18 mouse cellular contexts compared by ENCODE assay signal in the genomic region with DNA sequence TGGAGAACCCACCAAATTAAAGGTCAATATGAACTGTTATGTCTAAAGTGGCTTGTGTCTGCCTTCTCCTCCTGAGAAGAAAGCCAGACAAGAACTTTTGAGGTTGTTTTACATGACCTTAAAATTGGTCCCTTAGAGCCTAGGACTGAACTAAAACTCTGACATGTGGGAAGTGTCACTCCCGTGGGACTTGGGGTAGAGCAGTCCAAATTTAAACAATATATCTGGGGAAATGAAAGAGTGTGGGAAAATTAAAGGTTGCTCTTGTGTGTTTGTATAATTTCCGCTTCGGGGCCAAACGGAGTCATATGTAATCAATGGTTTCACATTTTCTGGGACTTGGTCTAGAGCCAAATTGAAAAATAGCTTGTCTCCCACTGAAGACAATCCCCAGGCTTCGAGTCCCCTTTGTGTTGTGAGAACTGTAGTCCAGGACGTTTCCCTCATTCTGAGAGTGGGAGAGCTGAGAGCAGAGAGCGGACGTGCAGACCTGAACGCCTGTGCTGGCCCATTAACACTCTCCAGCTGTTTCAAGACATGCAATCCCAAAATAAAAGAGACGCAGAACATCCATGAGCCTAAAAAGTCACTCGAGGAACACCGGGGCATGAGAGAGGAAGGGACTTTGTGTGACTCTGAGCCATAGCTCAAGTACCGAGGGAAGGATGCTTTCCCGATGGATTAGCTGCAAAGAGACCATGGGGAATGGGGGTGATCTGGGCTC. TPM values are rescaled to one million over a fixed set of nuclear protein-coding genes. Genes with fewer than 3 reads are reported as not detected.
DNase-seq lines count a peak whose midpoint lies in the region; ATAC-seq lines count a peak whose summit lies in the region.
"Had no signal": no experiment of that assay in that cellular context is flagged by ENCODE, and none has a peak within 500 bp of the region (broad histone marks: within the 10 kb centered on the region; RNA-seq: fewer than 3 reads in every experiment).

No protein-coding gene starts in this region.

- no peak overlapping the region for H3K4me2 ChIP-seq in kidney, embryonic 16.5 days (replicated peaks; ENCODE audit: low read depth, low read length)
- no peak overlapping the region for H3K4me2 ChIP-seq in embryonic facial prominence, embryonic 12.5 days (replicated peaks)
- H3K4me2 ChIP-seq: forebrain, embryonic 12.5 days; liver, embryonic 12.5 days had no signal

- H3K4me1 ChIP-seq in kidney, embryonic 16.5 days (ENCODE audit: insufficient read depth, low read length) = no peaks in the 10 kb centered on the region
- H3K4me1 ChIP-seq in embryonic facial prominence, embryonic 12.5 days = 0 out of 2 replicates have a peak, but pooled peaks cover 2% of the 10 kb centered on the region
- H3K4me1 ChIP-seq: forebrain, embryonic 12.5 days; liver, embryonic 12.5 days had no signal

- peak; percentile 50 to 67 for DNase-seq in heart, adult 9 months (ENCODE audit: low spot score in 2 of 2)
- DNase-seq in heart, adult 8-10 months (ENCODE audit: low spot score) = no peak
- DNase-seq in kidney, postnatal 4 days = no peak
- DNase-seq in skeletal muscle tissue, adult 2 months (ENCODE audit: low read depth, low spot score) = peak; percentile 30
- no peak for DNase-seq in left cerebral cortex, postnatal 4 days
- DNase-seq in left cerebral cortex, postnatal 14 days (ENCODE audit: low spot score in 2 of 2) = no peak
- DNase-seq: adrenal gland, postnatal 14 days; cerebellum, adult 2 months; kidney, adult 11 months; layer of hippocampus, postnatal 36 days; thymus, postnatal 25 days had no signal

- ATAC-seq in kidney, embryonic 16.5 days (ENCODE audit: low FRiP score, low TSS enrichment) = peak; percentile 79; the same call in 1 of the 2 replicates
- no peak for ATAC-seq in embryonic facial prominence, embryonic 12.5 days (ENCODE audit: insufficient number of reproducible peaks, insufficient read depth, low FRiP score, low TSS enrichment)
- ATAC-seq: activated CD4-positive, CD25-positive, alpha-beta regulatory T cell, adult 4 months; liver, embryonic 12.5 days; Patski had no signal

- H3K9ac ChIP-seq in kidney, embryonic 16.5 days (replicated peaks; ENCODE audit: low read length) = no peak overlapping the region
- H3K9ac ChIP-seq in embryonic facial prominence, embryonic 12.5 days = no peak overlapping the region
- H3K9ac ChIP-seq: forebrain, embryonic 12.5 days; liver, embryonic 12.5 days had no signal

- 49% methylated on average over 14 of the region's 14 CpGs for WGBS in kidney, embryonic 16.5 days
- 62% methylated on average over 14 of the region's 14 CpGs for WGBS in embryonic facial prominence, embryonic 12.5 days

- no peak overlapping the region for H3K4me3 ChIP-seq in kidney, embryonic 16.5 days (ENCODE audit: low read length)
- H3K4me3 ChIP-seq in embryonic facial prominence, embryonic 12.5 days = no peak overlapping the region
- H3K4me3 ChIP-seq: forebrain, embryonic 12.5 days; liver, embryonic 12.5 days had no signal

- intact Hi-C loops in left cerebral cortex, postnatal 4 days (cut with DNase I) = no loop called here
- intact Hi-C loops in left cerebral cortex, postnatal 14 days (cut with DNase I) = no loop called here

- peak overlapping the region; percentile 63 for H3K27ac ChIP-seq in kidney, embryonic 16.5 days (ENCODE audit: low read length)
- H3K27ac ChIP-seq in embryonic facial prominence, embryonic 12.5 days = peak overlapping the region; percentile 13; the same call in 1 of the 2 replicates
- H3K27ac ChIP-seq: forebrain, embryonic 12.5 days; liver, embryonic 12.5 days had no signal

- H3K27me3 ChIP-seq in kidney, embryonic 16.5 days (ENCODE audit: insufficient read depth, low read length) = no peaks in the 10 kb centered on the region
- no peaks in the 10 kb centered on the region for H3K27me3 ChIP-seq in embryonic facial prominence, embryonic 12.5 days
- H3K27me3 ChIP-seq: forebrain, embryonic 12.5 days; liver, embryonic 12.5 days had no signal

- no peaks in the 10 kb centered on the region for H3K9me3 ChIP-seq in kidney, embryonic 16.5 days (ENCODE audit: low read length)
- no peaks in the 10 kb centered on the region for H3K9me3 ChIP-seq in embryonic facial prominence, embryonic 12.5 days
- H3K9me3 ChIP-seq: forebrain, embryonic 12.5 days; liver, embryonic 12.5 days had no signal

- no peaks in the 10 kb centered on the region for H3K36me3 ChIP-seq in kidney, embryonic 16.5 days (ENCODE audit: insufficient read depth, low read length)
- H3K36me3 ChIP-seq in embryonic facial prominence, embryonic 12.5 days = no peaks in the 10 kb centered on the region
- H3K36me3 ChIP-seq: forebrain, embryonic 12.5 days; liver, embryonic 12.5 days had no signal

RNA-seq across cellular contexts. Expression of gene Cmas, which starts 23.8 kb away (rescaled TPM):
- total RNA-seq in heart, adult 8-10 months (2022) = 10 to 100 TPM; 32.7 to 38.9 (median 36.0) TPM
- 67.2 and 72.8 TPM in 2 replicates for polyA plus RNA-seq in kidney, embryonic 16.5 days (2015; fragmentation: Nextera tagmentation; extraction: Ambion mirVana)
- 92.4 and 96.0 TPM in 2 replicates for polyA plus RNA-seq in embryonic facial prominence, embryonic 12.5 days (2016; fragmentation: Nextera tagmentation; extraction: Ambion mirVana)
- 100 to 1,000 TPM; 135 to 148 TPM for total RNA-seq in left cerebral cortex, postnatal 4 days (2021)
- 100 to 1,000 TPM; 127 TPM for total RNA-seq in left cerebral cortex, postnatal 14 days (2021)

RNA-seq across cellular contexts. Expression of gene Abcc9, which starts 30.6 kb away (rescaled TPM):
- total RNA-seq in heart, adult 8-10 months (2022) = 100 to 1,000 TPM; 229 to 268 (median 246) TPM
- polyA plus RNA-seq in kidney, embryonic 16.5 days (2015; fragmentation: Nextera tagmentation; extraction: Ambion mirVana) = 6.3 and 7.3 TPM in 2 replicates
- 1.7 and 1.9 TPM in 2 replicates for polyA plus RNA-seq in embryonic facial prominence, embryonic 12.5 days (2016; fragmentation: Nextera tagmentation; extraction: Ambion mirVana)
- total RNA-seq in left cerebral cortex, postnatal 4 days (2021) = 1 to 10 TPM; 7.3 to 8.5 TPM
- total RNA-seq in left cerebral cortex, postnatal 14 days (2021) = 1 to 10 TPM; 6.8 to 9.3 TPM
- total RNA-seq: common myeloid progenitor, adult 5-6 weeks had no signal
- polyA plus RNA-seq: activated CD4-positive, CD25-positive, alpha-beta regulatory T cell, adult 4 months; Patski had no signal

Comparison
In these comparisons a context has a peak if more than half of its experiments do, and no peak if none do; other contexts are left out.
1. DNase-seq: peak in heart, adult 9 months (2 of 2) and skeletal muscle tissue, adult 2 months (single experiment); none in heart, adult 8-10 months (single experiment), kidney, postnatal 4 days (0 of 2), left cerebral cortex, postnatal 4 days (single experiment) and left cerebral cortex, postnatal 14 days (0 of 2).
2. RNA of gene Abcc9, which starts 30.6 kb away (total RNA-seq): 229 to 268 TPM in heart, adult 8-10 months; 6.8 to 9.3 TPM in left cerebral cortex, postnatal 14 days and 7.3 to 8.5 TPM in left cerebral cortex, postnatal 4 days; every median in the first group is over 10 times any median in the second.